Mouse (Mus musculus): Measurements from ENCODE around the gene Nrxn3.

The Nrxn3 gene

GRCm38 (mm10) chr12:89508970-89509369 lies 786.3 kb downstream of the Nrxn3 start:
- no peak for DNase-seq (ENCODE audit: low spot score in 2 of 2)

DNA sequence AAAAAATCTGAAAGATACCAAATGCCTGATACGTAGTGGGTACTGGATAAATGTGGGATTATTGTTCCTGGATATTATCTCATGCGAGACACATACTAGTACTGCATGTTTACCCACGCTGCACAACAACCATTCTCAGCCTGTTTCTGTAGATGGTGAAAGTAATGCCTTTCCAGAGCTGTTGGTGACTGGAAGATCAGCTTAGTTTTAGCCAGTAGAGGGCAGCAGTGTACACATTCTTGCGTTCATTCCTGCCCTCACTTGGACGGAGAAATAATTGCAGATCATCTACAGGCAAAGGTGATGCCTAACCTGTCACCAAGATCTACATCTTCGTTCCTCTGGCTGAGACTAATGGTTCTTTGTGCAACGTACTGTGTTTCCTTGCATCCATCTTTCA lies 791.1 kb downstream of the Nrxn3 start:
- peak in 1 of 2 experiments; percentile 32 for DNase-seq (ENCODE audit: low spot score in 2 of 2)

GRCm38 (mm10) chr12:89516046-89516445 lies 793.4 kb downstream of the Nrxn3 start:
- DNase-seq (ENCODE audit: low spot score in 2 of 2): no peak

- no peak for DNase-seq (ENCODE audit: low spot score in 2 of 2)
Measured at GRCm38 (mm10) chr12:89530679-89531350, 808.1 kb downstream of the Nrxn3 start.

DNA sequence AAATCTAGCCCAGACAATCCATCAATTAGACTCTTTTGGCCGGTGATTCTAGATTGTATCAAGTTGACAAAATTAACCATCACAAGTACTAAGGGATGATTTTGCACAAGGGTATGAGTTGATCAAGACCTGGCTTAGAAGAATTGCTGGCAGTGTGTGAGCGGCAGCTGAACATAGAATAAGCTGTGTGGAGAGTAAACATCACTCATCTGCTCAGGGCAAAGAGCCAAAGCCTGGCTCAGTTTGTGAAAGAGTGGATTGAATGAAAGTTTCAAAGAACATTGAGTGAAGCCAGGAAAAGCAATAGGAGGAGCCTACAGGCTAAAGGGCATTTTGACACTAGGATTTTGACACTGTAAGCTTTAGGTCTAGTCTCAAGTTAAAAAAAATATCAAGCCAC lies 828.6 kb downstream of the Nrxn3 start:
- peak in 1 of 2 experiments; percentile 14 for DNase-seq (ENCODE audit: low spot score in 2 of 2)

DNA sequence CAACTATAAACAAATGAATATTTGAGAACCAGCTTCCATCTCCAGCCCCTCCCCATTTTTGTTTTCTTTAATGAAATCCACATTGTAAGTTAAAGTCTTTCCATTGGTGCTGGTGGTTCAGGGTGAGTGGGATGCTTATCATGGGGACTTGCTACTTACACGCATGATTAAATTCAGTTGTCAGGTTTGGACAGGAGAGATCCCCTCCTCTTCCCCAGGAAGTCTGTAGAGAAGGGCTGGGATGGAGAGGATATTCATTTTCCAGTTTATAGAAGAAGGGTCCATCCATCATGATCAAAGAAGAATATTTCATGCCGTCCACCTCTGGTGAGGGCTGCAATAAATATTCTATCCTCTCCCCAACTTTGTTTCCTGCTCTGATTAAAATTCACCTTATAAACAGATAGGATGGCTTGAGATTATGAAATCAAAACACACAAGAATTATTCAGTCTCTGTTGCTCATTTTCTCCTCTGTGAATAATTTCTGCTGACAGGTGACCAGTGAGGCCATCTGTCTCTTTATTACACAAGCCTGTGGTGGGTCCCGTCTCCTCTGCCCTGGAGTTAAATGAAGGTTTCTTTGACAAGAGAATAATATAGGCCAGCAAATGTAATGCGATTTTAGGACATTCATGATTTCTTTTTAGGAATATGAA lies 830.7 kb downstream of the Nrxn3 start:
- no peak for DNase-seq (ENCODE audit: low spot score in 2 of 2)

- DNase-seq (ENCODE audit: low spot score in 2 of 2): no peak
Measured at GRCm38 (mm10) chr12:89554171-89554570, 831.5 kb downstream of the Nrxn3 start.

GRCm38 (mm10) chr12:89554740-89555430 lies 832.2 kb downstream of the Nrxn3 start:
- DNase-seq (ENCODE audit: low spot score in 2 of 2): no peak

- DNase-seq (ENCODE audit: low spot score in 2 of 2): no peak
Measured at GRCm38 (mm10) chr12:89558921-89559320, 836.2 kb downstream of the Nrxn3 start.

- DNase-seq (ENCODE audit: low spot score in 2 of 2): no peak
Measured at GRCm38 (mm10) chr12:89561989-89562565, 839.4 kb downstream of the Nrxn3 start.

DNA sequence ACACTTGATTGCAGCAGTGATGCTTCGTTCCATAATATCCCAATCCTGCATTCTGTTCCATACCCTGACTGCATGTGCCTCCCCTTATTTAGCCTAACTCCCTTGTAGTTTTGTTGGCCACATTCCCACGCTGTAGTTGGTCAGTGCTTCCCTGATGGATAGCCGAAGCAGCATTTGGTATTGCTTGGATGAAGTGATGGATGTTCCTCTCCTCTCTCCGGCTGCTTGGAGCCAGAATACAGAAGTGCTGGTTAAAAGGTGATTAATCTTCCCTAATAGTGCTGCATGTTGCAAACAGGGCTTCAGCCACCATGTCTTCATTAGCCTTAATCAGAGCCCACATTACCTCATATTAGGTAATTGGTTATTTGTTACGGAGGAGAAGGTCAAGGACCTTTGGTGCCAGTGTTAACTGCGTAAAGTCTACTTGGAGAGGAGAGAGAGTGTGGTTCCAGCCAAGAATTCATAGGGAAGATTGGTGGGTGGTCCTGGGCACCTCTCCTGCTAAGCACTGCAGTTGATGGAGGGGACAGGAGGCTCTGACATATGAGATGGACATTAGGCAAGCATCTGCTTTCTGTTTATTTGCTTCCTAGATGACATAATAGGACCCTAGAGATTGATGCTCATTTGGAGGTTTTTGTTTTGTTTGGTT lies 846.2 kb downstream of the Nrxn3 start:
- no peak for DNase-seq (ENCODE audit: low spot score in 2 of 2)

DNA sequence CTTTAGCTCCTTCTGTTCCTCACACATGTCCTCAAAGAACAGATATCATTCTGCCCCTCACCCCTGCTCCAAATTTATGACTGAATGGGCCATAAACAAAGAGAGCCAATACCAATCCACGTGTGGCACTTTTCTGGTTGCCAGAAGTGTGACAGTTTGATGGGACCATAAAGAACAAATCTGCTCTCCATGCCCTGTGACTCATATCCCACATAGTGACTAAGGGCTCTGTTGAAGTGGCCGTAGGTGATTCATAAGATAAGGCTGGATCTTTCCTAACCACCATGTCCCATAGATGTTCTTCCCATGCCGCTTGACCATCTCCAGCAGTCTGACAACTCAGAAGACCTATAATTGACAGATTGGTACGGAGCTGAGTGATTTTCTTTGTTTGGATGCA lies 869.8 kb downstream of the Nrxn3 start:
- DNase-seq (ENCODE audit: low spot score in 2 of 2): no peak

- no peak for DNase-seq (ENCODE audit: low spot score in 2 of 2)
Measured at GRCm38 (mm10) chr12:89613670-89614069, 891.0 kb downstream of the Nrxn3 start.

DNA sequence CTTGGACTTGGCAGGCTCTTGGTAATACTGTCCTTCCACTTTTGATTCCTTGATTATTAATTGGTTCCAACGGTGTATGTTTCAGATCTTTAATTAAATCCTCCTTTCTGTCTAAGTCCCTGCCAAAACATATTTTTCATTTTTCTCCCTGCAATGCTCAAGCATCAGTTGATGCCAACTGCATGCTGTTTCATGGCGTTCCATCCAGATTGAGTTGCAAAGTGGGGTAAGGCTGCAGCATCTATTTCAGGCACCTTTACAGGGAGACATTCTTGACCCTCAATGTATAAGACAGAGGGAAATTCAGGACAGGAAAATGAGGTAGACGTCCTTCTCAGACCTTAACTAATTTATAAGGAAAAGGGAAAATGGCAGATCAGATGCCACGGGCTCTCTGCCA lies 903.1 kb downstream of the Nrxn3 start:
- no peak for DNase-seq (ENCODE audit: low spot score in 2 of 2)

DNA sequence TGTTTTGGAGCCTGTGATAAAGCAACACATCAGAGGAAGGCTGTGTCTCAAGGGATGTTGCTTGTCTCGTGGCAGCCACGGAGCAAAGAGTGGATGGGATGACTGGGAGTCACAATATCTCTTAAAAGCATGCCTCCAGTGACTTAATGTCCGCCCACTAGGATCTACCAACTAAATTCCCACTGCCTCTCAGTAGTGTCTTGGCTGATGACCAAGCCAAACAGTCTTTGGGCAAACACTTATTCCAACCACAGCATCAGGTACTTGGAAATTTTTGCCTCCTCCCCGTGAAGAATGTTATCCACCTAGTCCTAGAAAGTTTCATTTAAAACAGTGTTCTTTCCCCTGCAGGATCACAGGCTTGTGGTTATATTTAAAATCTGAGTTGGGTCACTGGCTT lies 917.4 kb downstream of the Nrxn3 start:
- DNase-seq (ENCODE audit: low spot score in 2 of 2): no peak

DNA sequence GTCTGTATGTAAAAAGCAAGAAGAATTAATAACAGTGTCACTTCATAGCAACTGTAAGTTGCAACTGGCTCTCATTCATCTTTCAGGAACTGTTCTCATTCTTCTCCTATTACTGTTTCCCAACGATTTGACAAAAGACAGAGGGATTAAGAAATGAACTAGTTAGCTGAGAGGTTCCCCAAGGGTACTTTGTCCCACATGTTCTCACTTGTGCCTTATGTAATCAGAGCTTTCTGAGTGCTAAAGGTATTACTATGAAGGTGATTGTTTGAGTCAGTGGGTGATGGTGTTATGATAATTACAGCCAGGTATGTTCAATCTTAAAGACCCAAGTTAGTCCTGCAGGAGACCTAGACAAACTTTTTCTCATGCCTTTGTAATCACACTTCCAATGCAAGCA lies 918.8 kb downstream of the Nrxn3 start:
- DNase-seq (ENCODE audit: low spot score in 2 of 2): no peak

GRCm38 (mm10) chr12:89653211-89653610 lies 930.5 kb downstream of the Nrxn3 start:
- no peak for DNase-seq (ENCODE audit: low spot score in 2 of 2)

DNA sequence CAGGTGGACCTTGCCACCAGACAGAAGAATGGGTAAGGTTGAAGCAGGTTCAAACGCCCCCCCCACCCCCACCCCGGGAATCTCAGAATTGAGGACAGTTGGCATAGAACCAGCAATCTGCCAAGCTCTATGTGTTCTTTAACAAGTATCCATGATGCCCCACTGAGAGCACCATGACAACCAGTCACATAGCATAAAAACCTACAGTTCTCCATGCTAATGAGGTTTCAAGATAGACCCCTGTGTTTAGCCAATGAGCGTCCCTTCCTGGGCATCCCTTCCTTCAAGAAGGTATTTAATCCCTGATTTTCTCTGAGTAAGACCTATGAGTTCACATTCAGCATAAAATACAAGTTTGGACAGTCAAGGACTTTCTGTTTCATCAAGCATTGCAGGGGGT lies 938.5 kb downstream of the Nrxn3 start:
- no peak for DNase-seq (ENCODE audit: low spot score in 2 of 2)

- DNase-seq (ENCODE audit: low spot score in 2 of 2): no peak
Measured at GRCm38 (mm10) chr12:89668856-89669255, 946.2 kb downstream of the Nrxn3 start.

GRCm38 (mm10) chr12:89672819-89673218 lies 950.1 kb downstream of the Nrxn3 start:
- DNase-seq (ENCODE audit: low spot score in 2 of 2): no peak

DNA sequence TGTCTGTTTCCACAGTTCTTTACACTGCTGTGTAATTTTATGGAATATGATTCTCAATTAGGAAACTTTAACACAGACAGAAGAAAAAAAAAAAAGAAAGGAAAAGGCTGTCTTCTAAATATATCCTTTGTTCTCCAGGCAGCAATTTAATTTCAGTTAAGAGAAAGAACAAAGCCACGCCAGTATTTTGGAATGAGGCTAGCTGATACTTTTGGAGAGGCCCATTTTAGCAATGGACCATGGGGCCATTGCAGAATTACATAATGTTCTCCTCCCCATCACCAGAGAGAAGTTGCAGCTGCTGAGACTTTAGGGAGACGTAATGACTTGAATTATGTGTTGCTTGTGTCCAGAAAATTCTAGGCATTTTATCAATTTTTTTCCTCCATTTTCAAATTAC lies 963.0 kb downstream of the Nrxn3 start:
- DNase-seq (ENCODE audit: low spot score in 2 of 2): no peak

- DNase-seq (ENCODE audit: low spot score in 2 of 2): no peak
Measured at GRCm38 (mm10) chr12:89689086-89689485, 966.4 kb downstream of the Nrxn3 start.

Measured in frontal cortex, postnatal 10 days (tissue).